Mouse (Mus musculus) bone marrow, adult 2 months (tissue): Measurements from ENCODE around the gene Gm9918.

ENCODE experiments used
- CTCF ChIP-seq: fragments of 200-500 bp; IDR thresholded peaks from 2 replicates; pipeline ENCODE4 v1.5.1; 2011; ENCODE audit warnings: low read length, control low read depth; ENCODE audit not compliant: control insufficient read depth, insufficient read depth
- POLR2A ChIP-seq: fragments of 200-500 bp; IDR thresholded peaks from 2 replicates; pipeline ENCODE4 v1.6.1; 2011; ENCODE audit warnings: low read depth, mild to moderate bottlenecking, control low read depth, low read length, borderline replicate concordance; ENCODE audit not compliant: control insufficient read depth

DNA sequence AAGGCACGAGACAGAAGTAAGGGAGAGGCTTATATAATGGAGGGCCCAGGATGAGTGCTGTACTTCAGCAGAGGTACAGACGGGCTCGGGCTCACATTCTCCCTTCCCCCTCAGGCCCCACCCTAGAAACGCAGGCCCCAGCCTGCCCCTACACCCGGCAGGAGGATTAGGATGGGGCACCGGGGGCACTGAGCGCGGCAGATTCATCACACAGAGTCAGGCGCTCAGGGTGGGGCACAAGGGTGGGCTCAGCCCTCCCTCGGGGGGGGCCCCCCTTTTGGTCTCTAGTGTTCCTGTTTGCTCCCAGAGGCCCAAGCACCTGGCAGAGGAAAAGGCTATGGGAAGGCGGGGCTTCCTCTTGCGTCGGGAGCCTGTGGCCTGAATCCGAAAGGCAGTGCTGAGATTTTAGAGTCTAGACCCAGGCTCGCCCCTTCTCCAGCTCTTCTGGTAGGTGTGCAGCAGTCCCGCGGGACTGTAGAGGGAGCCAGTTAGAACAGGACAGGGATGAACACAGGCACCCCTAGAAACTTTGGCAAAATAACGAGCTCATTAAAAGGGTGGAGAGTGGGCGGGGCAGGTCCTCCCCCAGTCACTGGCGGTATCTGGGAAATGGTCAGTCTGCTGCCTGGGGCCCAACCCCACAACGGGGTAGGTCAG, 34.9 kb upstream of the Gm9918 start:
- TF ChIP-seq CTCF (no peak), POLR2A (no peak)
